Mouse (Mus musculus) forebrain, embryonic 14.5 days (tissue): Measurements from ENCODE around the gene Sstr5. TPM values are rescaled to one million over a fixed set of nuclear protein-coding genes. Genes with fewer than 3 reads are reported as not detected.
A peak's percentile ranks its signal among the peaks of the same experiment; 100 is the strongest.

ENCODE experiments used
- ATAC-seq: fragments of 200-750 bp; cut with Nextera tagmentation; 2 replicates; pipeline ENCODE4 v1.8.0; 2017; ENCODE audit warnings: mild to moderate bottlenecking, moderate library complexity
- DNase-seq: peaks from one replicate; pipeline ENCODE4 v3.0.0-alpha.2; 2015; ENCODE audit warnings: low spot score
- H3K27ac ChIP-seq: fragments of 300-500 bp; sonication (generic); 2 replicates; pipeline ENCODE4 v1.5.1; 2014; ENCODE audit warnings: low read depth, mild to moderate bottlenecking, control low read depth, low read length, moderate library complexity
- H3K27me3 ChIP-seq: fragments of 300-500 bp; sonication (generic); replicated peaks from 2 replicates; pipeline ENCODE4 v1.6.1; 2014; ENCODE audit warnings: low read length, control low read depth, mixed read lengths; ENCODE audit not compliant: control insufficient read depth, insufficient read depth
- H3K36me3 ChIP-seq: fragments of 300-500 bp; sonication (generic); 2 replicates; pipeline ENCODE4 v1.6.1; 2014; ENCODE audit warnings: low read length, control low read depth; ENCODE audit not compliant: control insufficient read depth, insufficient read depth
- H3K4me1 ChIP-seq: fragments of 300-500 bp; sonication (generic); 2 replicates; pipeline ENCODE4 v1.6.1; 2014; ENCODE audit warnings: antibody characterized with exemption, low read length, control low read depth; ENCODE audit not compliant: control insufficient read depth, insufficient read depth
- H3K4me2 ChIP-seq: fragments of 300-500 bp; sonication (generic); 2 replicates; pipeline ENCODE4 v1.6.1; 2014; ENCODE audit warnings: mild to moderate bottlenecking, control low read depth, low read length
- H3K4me3 ChIP-seq: fragments of 300-500 bp; sonication (generic); 2 replicates; pipeline ENCODE4 v1.5.1; 2014; ENCODE audit warnings: low read depth, low read length, control low read depth
- H3K9ac ChIP-seq: fragments of 300-500 bp; sonication (generic); 2 replicates; pipeline ENCODE4 v1.6.1; 2014; ENCODE audit warnings: mild to moderate bottlenecking, low read length, control low read depth, moderate library complexity
- H3K9me3 ChIP-seq: fragments of 300-500 bp; sonication (generic); replicated peaks from 2 replicates; pipeline ENCODE4 v1.6.1; 2016; ENCODE audit warnings: low read length, control low read depth, mixed read lengths; ENCODE audit not compliant: control insufficient read depth
- WGBS: fragments of 180-500 bp; shearing (Covaris S2); extraction: QIAGEN DNeasy Blood & Tissue Kit; methylation state at CpG from one replicate; pipeline ENCODE4 v1.1.7; 2014; 5-methylcytosine and 5-hydroxymethylcytosine counted together
- polyA plus RNA-seq: library from polyadenylated mRNA; unstranded; fragments of >200 nt; fragmentation: Nextera tagmentation; extraction: Ambion mirVana; gene quantifications from 2 replicates; pipeline ENCODE4 v1.2.1, GENCODE M21; 2014

The Sstr5 gene
- 0.13 and 0.20 TPM in 2 replicates for polyA plus RNA-seq

GRCm38 (mm10) chr17:25497013-25497412 lies at the start of gene Sstr5:
Gene Sstr5 (minus strand): TSS chr17:25497288.
- DNase-seq (peak; percentile 25), ATAC-seq (no peak)
- H3K9me3 ChIP-seq: no peaks in the 10 kb centered on the region
- H3K4me1 ChIP-seq: 0 out of 2 replicates have a peak, but pooled peaks cover 2% of the 10 kb centered on the region
- no peaks in the 10 kb centered on the region for H3K36me3 ChIP-seq
- H3K27me3 ChIP-seq: peaks cover 22% of the 10 kb centered on the region
- peak within 1 kb of the TSS; percentile 45; the same call in 1 of the 2 replicates for H3K9ac ChIP-seq
- H3K4me3 ChIP-seq: peak within 1 kb of the TSS; percentile 21
- peak within 1 kb of the TSS; percentile 43 for H3K4me2 ChIP-seq
- H3K27ac ChIP-seq: no peak within 1 kb of the TSS
- WGBS: 2% methylated on average over 18 of the region's 28 CpGs

- Histone ChIP-seq H3K9me3 (no peaks in the 10 kb centered on the region), H3K36me3 (no peaks in the 10 kb centered on the region), H3K4me1 (peaks cover 11% of the 10 kb centered on the region), H3K27me3 (no peaks in the 10 kb centered on the region), H3K9ac (no peak overlapping the region), H3K4me2 (no peak overlapping the region), H3K4me3 (no peak overlapping the region), H3K27ac (no peak overlapping the region)
- 96% methylated on average over 4 of the region's 4 CpGs for WGBS
- DNase-seq (no peak), ATAC-seq (no peak)
Observed at GRCm38 (mm10) chr17:25541768-25542167, 44.7 kb upstream of the Sstr5 start.

GRCm38 (mm10) chr17:25540731-25541130 lies 43.6 kb upstream of the Sstr5 start:
- H3K4me3 ChIP-seq: no peak overlapping the region
- H3K9ac ChIP-seq: no peak overlapping the region
- H3K4me1 ChIP-seq: peaks cover 11% of the 10 kb centered on the region
- no peak overlapping the region for H3K27ac ChIP-seq
- no peak overlapping the region for H3K4me2 ChIP-seq
- H3K27me3 ChIP-seq: no peaks in the 10 kb centered on the region
- WGBS: 80% methylated on average over 5 of the region's 5 CpGs
- ATAC-seq (no peak), DNase-seq (no peak)
- H3K9me3 ChIP-seq: no peaks in the 10 kb centered on the region
- H3K36me3 ChIP-seq: no peaks in the 10 kb centered on the region

GRCm38 (mm10) chr17:25538945-25539875 lies 42.1 kb upstream of the Sstr5 start:
- peaks cover 11% of the 10 kb centered on the region for H3K4me1 ChIP-seq
- no peaks in the 10 kb centered on the region for H3K27me3 ChIP-seq
- no peaks in the 10 kb centered on the region for H3K9me3 ChIP-seq
- peak; percentile 82 for ATAC-seq
- H3K27ac ChIP-seq: peak overlapping the region; percentile 67; the same call in 1 of the 2 replicates
- H3K9ac ChIP-seq: peak overlapping the region; percentile 47
- peak overlapping the region; percentile 42 for H3K4me2 ChIP-seq
- DNase-seq: peak; percentile 57
- WGBS: 7% methylated on average over 27 of the region's 27 CpGs
- H3K36me3 ChIP-seq: no peaks in the 10 kb centered on the region
- no peak overlapping the region for H3K4me3 ChIP-seq

- H3K9ac ChIP-seq: no peak overlapping the region
- no peak overlapping the region for H3K4me2 ChIP-seq
- no peaks in the 10 kb centered on the region for H3K9me3 ChIP-seq
- no peaks in the 10 kb centered on the region for H3K36me3 ChIP-seq
- WGBS: 66% methylated on average over 8 of the region's 8 CpGs
- DNase-seq (no peak), ATAC-seq (no peak)
- H3K4me1 ChIP-seq: no peaks in the 10 kb centered on the region
- H3K27ac ChIP-seq: no peak overlapping the region
- H3K4me3 ChIP-seq: no peak overlapping the region
- H3K27me3 ChIP-seq: no peaks in the 10 kb centered on the region
Observed at GRCm38 (mm10) chr17:25530357-25531022, 33.4 kb upstream of the Sstr5 start.

- H3K9ac ChIP-seq: no peak overlapping the region
- H3K4me2 ChIP-seq: no peak overlapping the region
- no peaks in the 10 kb centered on the region for H3K4me1 ChIP-seq
- H3K36me3 ChIP-seq: no peaks in the 10 kb centered on the region
- no peak overlapping the region for H3K27ac ChIP-seq
- DNase-seq (no peak), ATAC-seq (no peak)
- no peaks in the 10 kb centered on the region for H3K27me3 ChIP-seq
- no peak overlapping the region for H3K4me3 ChIP-seq
- H3K9me3 ChIP-seq: no peaks in the 10 kb centered on the region
- WGBS: 89% methylated on average over 12 of the region's 12 CpGs
Observed at GRCm38 (mm10) chr17:25522080-25522479, 25.0 kb upstream of the Sstr5 start.

- Histone ChIP-seq H3K36me3 (no peaks in the 10 kb centered on the region), H3K27me3 (no peaks in the 10 kb centered on the region), H3K4me1 (no peaks in the 10 kb centered on the region), H3K9ac (no peak overlapping the region), H3K4me3 (no peak overlapping the region), H3K4me2 (no peak overlapping the region), H3K27ac (no peak overlapping the region), H3K9me3 (no peaks in the 10 kb centered on the region)
- DNase-seq (peak; percentile 46), ATAC-seq (0 out of 2 replicates have a peak, but pooled peaks have one; percentile 26)
- WGBS: 41% methylated on average over 9 of the region's 9 CpGs
Observed at GRCm38 (mm10) chr17:25520492-25520891, 23.4 kb upstream of the Sstr5 start.

GRCm38 (mm10) chr17:25519511-25519910 lies 22.4 kb upstream of the Sstr5 start:
- H3K4me3 ChIP-seq: no peak overlapping the region
- H3K27me3 ChIP-seq: no peaks in the 10 kb centered on the region
- no peak overlapping the region for H3K27ac ChIP-seq
- WGBS: 62% methylated on average over 5 of the region's 5 CpGs
- H3K9ac ChIP-seq: no peak overlapping the region
- H3K36me3 ChIP-seq: no peaks in the 10 kb centered on the region
- H3K9me3 ChIP-seq: no peaks in the 10 kb centered on the region
- H3K4me2 ChIP-seq: no peak overlapping the region
- ATAC-seq (no peak), DNase-seq (peak; percentile 9)
- no peaks in the 10 kb centered on the region for H3K4me1 ChIP-seq
